Mouse (Mus musculus) midbrain, embryonic 16.5 days (tissue): Measurements from ENCODE around the gene Dtnb. TPM values are rescaled to one million over a fixed set of nuclear protein-coding genes. Genes with fewer than 3 reads are reported as not detected.

Experiments used
- ATAC-seq: fragments of 200-750 bp; cut with Nextera tagmentation; 2 replicates; pipeline ENCODE4 v1.8.0; 2017; ENCODE audit warnings: moderate TSS enrichment
- H3K27ac ChIP-seq: fragments of 300-500 bp; sonication (generic); 2 replicates; pipeline ENCODE4 v1.5.1; 2014; ENCODE audit warnings: mild to moderate bottlenecking, low read length, mixed read lengths
- H3K27me3 ChIP-seq: fragments of 300-500 bp; sonication (generic); 2 replicates; pipeline ENCODE4 v1.6.1; 2014; ENCODE audit warnings: low read depth, low read length, mixed read lengths; ENCODE audit not compliant: control insufficient read depth, insufficient read depth
- H3K36me3 ChIP-seq: fragments of 300-500 bp; sonication (generic); 2 replicates; pipeline ENCODE4 v1.6.1; 2014; ENCODE audit warnings: mild to moderate bottlenecking, low read length, moderate library complexity, mixed read lengths; ENCODE audit not compliant: control insufficient read depth, insufficient read depth
- H3K4me1 ChIP-seq: fragments of 300-500 bp; sonication (generic); 2 replicates; pipeline ENCODE4 v1.6.1; 2014; ENCODE audit warnings: mild to moderate bottlenecking, low read length, mixed read lengths; ENCODE audit not compliant: control insufficient read depth, insufficient read depth
- H3K4me2 ChIP-seq: fragments of 300-500 bp; sonication (generic); 2 replicates; pipeline ENCODE4 v1.6.1; 2014; ENCODE audit warnings: mild to moderate bottlenecking, low read length, mixed read lengths
- H3K4me3 ChIP-seq: fragments of 300-500 bp; sonication (generic); 2 replicates; pipeline ENCODE4 v1.5.1; 2014; ENCODE audit warnings: low read depth, mild to moderate bottlenecking, low read length, moderate library complexity, mixed read lengths
- H3K9ac ChIP-seq: fragments of 300-500 bp; sonication (generic); 2 replicates; pipeline ENCODE4 v1.6.1; 2014; ENCODE audit warnings: low read depth, low read length, mixed read lengths
- H3K9me3 ChIP-seq: fragments of 300-500 bp; sonication (generic); replicated peaks from 2 replicates; pipeline ENCODE4 v1.6.1; 2014; ENCODE audit warnings: mild to moderate bottlenecking, low read length, mixed read lengths; ENCODE audit not compliant: control insufficient read depth, poor library complexity, severe bottlenecking
- WGBS: fragments of 180-500 bp; shearing (Covaris S2); extraction: QIAGEN DNeasy Blood & Tissue Kit; methylation state at CpG from one replicate; pipeline ENCODE4 v1.1.7; 2014; 5-methylcytosine and 5-hydroxymethylcytosine counted together
- polyA plus RNA-seq: library from polyadenylated mRNA; unstranded; fragments of >200 nt; fragmentation: Nextera tagmentation; extraction: Ambion mirVana; gene quantifications from 2 replicates; pipeline ENCODE4 v1.2.1, GENCODE M21; 2015

The Dtnb gene
- polyA plus RNA-seq, 1 experiment from 2014 or later: 50.4 TPM

- peaks cover 5% of the 10 kb centered on the region for H3K36me3 ChIP-seq
- no peak overlapping the region for H3K4me2 ChIP-seq
- no peak overlapping the region for H3K4me3 ChIP-seq
- no peaks in the 10 kb centered on the region for H3K9me3 ChIP-seq
- no peaks in the 10 kb centered on the region for H3K27me3 ChIP-seq
- 93% methylated on average over 7 of the region's 7 CpGs for WGBS
- no peak overlapping the region for H3K9ac ChIP-seq
- no peaks in the 10 kb centered on the region for H3K4me1 ChIP-seq
- no peak for ATAC-seq
- no peak overlapping the region for H3K27ac ChIP-seq
These were observed 91.2 kb downstream of the Dtnb start for GRCm38 (mm10) chr12:3663386-3663785.

GRCm38 (mm10) chr12:3669971-3670381, 97.8 kb downstream of the Dtnb start:
- Histone ChIP-seq H3K4me2 (no peak overlapping the region), H3K36me3 (peaks cover 8% of the 10 kb centered on the region), H3K27ac (no peak overlapping the region), H3K4me1 (peaks cover 2% of the 10 kb centered on the region; the same call in 1 of the 2 replicates), H3K9me3 (no peaks in the 10 kb centered on the region), H3K4me3 (no peak overlapping the region), H3K27me3 (no peaks in the 10 kb centered on the region), H3K9ac (no peak overlapping the region)
- no peak for ATAC-seq
- 40% methylated on average over 5 of the region's 5 CpGs for WGBS

- H3K27ac ChIP-seq: no peak overlapping the region
- peaks cover 8% of the 10 kb centered on the region for H3K36me3 ChIP-seq
- no peaks in the 10 kb centered on the region for H3K9me3 ChIP-seq
- no peak for ATAC-seq
- no peaks in the 10 kb centered on the region for H3K27me3 ChIP-seq
- no peak overlapping the region for H3K4me3 ChIP-seq
- 75% methylated on average over 4 of the region's 4 CpGs for WGBS
- no peak overlapping the region for H3K9ac ChIP-seq
- peaks cover 2% of the 10 kb centered on the region; the same call in 1 of the 2 replicates for H3K4me1 ChIP-seq
- H3K4me2 ChIP-seq: no peak overlapping the region
These were observed 98.9 kb downstream of the Dtnb start for GRCm38 (mm10) chr12:3671117-3671516.

GRCm38 (mm10) chr12:3672786-3673185, 100.6 kb downstream of the Dtnb start:
- H3K9me3 ChIP-seq: no peaks in the 10 kb centered on the region
- H3K4me3 ChIP-seq: no peak overlapping the region
- H3K36me3 ChIP-seq: 0 out of 2 replicates have a peak, but pooled peaks cover 3% of the 10 kb centered on the region
- H3K9ac ChIP-seq: no peak overlapping the region
- H3K4me2 ChIP-seq: no peak overlapping the region
- 90% methylated on average over 9 of the region's 9 CpGs for WGBS
- no peak overlapping the region for H3K27ac ChIP-seq
- ATAC-seq: no peak
- peaks cover 2% of the 10 kb centered on the region; the same call in 1 of the 2 replicates for H3K4me1 ChIP-seq
- H3K27me3 ChIP-seq: no peaks in the 10 kb centered on the region

GRCm38 (mm10) chr12:3673886-3674285, 101.7 kb downstream of the Dtnb start:
- no peak overlapping the region for H3K27ac ChIP-seq
- H3K27me3 ChIP-seq: no peaks in the 10 kb centered on the region
- no peak overlapping the region for H3K4me2 ChIP-seq
- no peak overlapping the region for H3K4me3 ChIP-seq
- H3K9ac ChIP-seq: no peak overlapping the region
- H3K36me3 ChIP-seq: 0 out of 2 replicates have a peak, but pooled peaks cover 3% of the 10 kb centered on the region
- peaks cover 2% of the 10 kb centered on the region; the same call in 1 of the 2 replicates for H3K4me1 ChIP-seq
- WGBS: 58% methylated on average over 8 of the region's 8 CpGs
- no peaks in the 10 kb centered on the region for H3K9me3 ChIP-seq
- ATAC-seq: no peak

- 95% methylated on average over 9 of the region's 9 CpGs for WGBS
- H3K9me3 ChIP-seq: no peaks in the 10 kb centered on the region
- no peak for ATAC-seq
These were observed 102.7 kb downstream of the Dtnb start for GRCm38 (mm10) chr12:3674913-3675312.

GRCm38 (mm10) chr12:3680721-3681120, 108.5 kb downstream of the Dtnb start:
- Histone ChIP-seq H3K36me3 (no peaks in the 10 kb centered on the region), H3K27ac (no peak overlapping the region), H3K9me3 (no peaks in the 10 kb centered on the region), H3K4me3 (no peak overlapping the region), H3K4me1 (no peaks in the 10 kb centered on the region), H3K4me2 (no peak overlapping the region), H3K27me3 (no peaks in the 10 kb centered on the region), H3K9ac (no peak overlapping the region)
- ATAC-seq: no peak
- WGBS: 89% methylated on average over 5 of the region's 5 CpGs

More at GRCm38 (mm10) chr12:3674913-3675312, 102.7 kb downstream of the Dtnb start:
- Histone ChIP-seq H3K27me3 (no peaks in the 10 kb centered on the region), H3K4me2 (no peak overlapping the region), H3K27ac (no peak overlapping the region), H3K4me3 (no peak overlapping the region), H3K36me3 (no peaks in the 10 kb centered on the region), H3K9ac (no peak overlapping the region), H3K4me1 (peaks cover 2% of the 10 kb centered on the region; the same call in 1 of the 2 replicates)

GRCm38 (mm10) chr12:3683041-3683440, 110.9 kb downstream of the Dtnb start:
- H3K4me2 ChIP-seq: no peak overlapping the region
- ATAC-seq: no peak
- 69% methylated on average over 8 of the region's 8 CpGs for WGBS

GRCm38 (mm10) chr12:3686419-3686940, 114.3 kb downstream of the Dtnb start:
- no peaks in the 10 kb centered on the region for H3K9me3 ChIP-seq
- H3K27ac ChIP-seq: no peak overlapping the region
- H3K27me3 ChIP-seq: no peaks in the 10 kb centered on the region
- H3K4me1 ChIP-seq: no peaks in the 10 kb centered on the region
- no peak overlapping the region for H3K9ac ChIP-seq
- no peak overlapping the region for H3K4me3 ChIP-seq
- 91% methylated on average over 7 of the region's 7 CpGs for WGBS
- H3K36me3 ChIP-seq: no peaks in the 10 kb centered on the region
- no peak for ATAC-seq
- H3K4me2 ChIP-seq: no peak overlapping the region

More at GRCm38 (mm10) chr12:3683041-3683440, 110.9 kb downstream of the Dtnb start:
- Histone ChIP-seq H3K27me3 (no peaks in the 10 kb centered on the region), H3K9me3 (no peaks in the 10 kb centered on the region), H3K9ac (no peak overlapping the region), H3K36me3 (no peaks in the 10 kb centered on the region), H3K27ac (no peak overlapping the region), H3K4me1 (no peaks in the 10 kb centered on the region), H3K4me3 (no peak overlapping the region)
